ENCODE assay signal across 16 mouse cellular contexts in the genomic region with DNA sequence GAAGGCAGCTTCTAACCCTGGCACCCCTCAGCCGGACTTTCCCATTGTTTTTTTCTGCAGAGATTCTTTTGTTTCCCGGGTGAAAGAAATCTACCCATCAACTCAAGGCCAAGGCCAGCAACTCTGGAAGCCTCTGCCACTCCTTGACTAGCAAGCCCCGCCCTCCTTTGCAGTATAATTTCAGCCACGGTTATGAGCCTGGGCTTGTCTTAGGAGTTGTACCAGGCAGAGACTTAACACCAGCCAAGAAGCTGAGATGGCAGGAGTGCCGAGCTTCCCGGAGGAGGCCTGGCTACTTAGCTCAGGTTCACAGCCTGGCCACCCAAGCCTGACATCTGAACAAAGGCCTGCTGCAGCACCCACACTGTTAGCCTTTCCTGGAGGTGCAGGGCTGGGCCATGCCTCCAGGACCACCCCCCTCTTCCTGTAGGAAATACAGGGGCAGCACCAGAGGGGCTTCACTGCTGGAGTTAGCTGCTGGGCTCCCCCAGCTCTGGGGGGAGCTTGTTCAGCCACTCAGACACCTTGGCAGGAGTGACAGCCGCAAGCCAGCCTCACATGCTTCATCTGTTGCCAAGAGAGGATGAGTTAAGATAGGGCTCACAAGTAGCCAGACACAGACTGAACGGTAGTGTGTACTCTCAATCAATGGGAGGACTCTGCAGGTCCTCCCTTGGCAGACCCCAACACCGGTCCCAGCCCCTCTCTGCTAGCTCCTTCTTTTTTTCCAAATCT. TPM values are rescaled to one million over a fixed set of nuclear protein-coding genes. Genes with fewer than 3 reads are reported as not detected.
A peak's percentile ranks its signal among the peaks of the same experiment; 100 is the strongest.
DNase-seq lines count a peak whose midpoint lies in the region; ATAC-seq lines count a peak whose summit lies in the region.
"Had no signal": no experiment of that assay in that cellular context is flagged by ENCODE, and none has a peak within 500 bp of the region (broad histone marks: within the 10 kb centered on the region; RNA-seq: fewer than 3 reads in every experiment).

No protein-coding gene starts in this region.

- H3K4me2 ChIP-seq in neural tube, embryonic 11.5 days (ENCODE audit: low read depth) = no peak overlapping the region
- no peak overlapping the region for H3K4me2 ChIP-seq in hindbrain, embryonic 15.5 days
- H3K4me2 ChIP-seq: embryonic facial prominence, embryonic 12.5 days; heart, embryonic 12.5 days had no signal

- no peak overlapping the region for H3K27ac ChIP-seq in neural tube, embryonic 11.5 days (ENCODE audit: low read depth, low read length)
- peak overlapping the region; percentile 99 for H3K27ac ChIP-seq in hindbrain, embryonic 15.5 days (replicated peaks)

- WGBS in neural tube, embryonic 11.5 days = 72% methylated on average over 9 of the region's 9 CpGs
- WGBS in hindbrain, embryonic 15.5 days = 48% methylated on average over 9 of the region's 9 CpGs

- no peaks in the 10 kb centered on the region for H3K9me3 ChIP-seq in neural tube, embryonic 11.5 days (ENCODE audit: control insufficient read depth, low read length)
- H3K9me3 ChIP-seq in hindbrain, embryonic 15.5 days = no peaks in the 10 kb centered on the region
- H3K9me3 ChIP-seq: embryonic facial prominence, embryonic 12.5 days; heart, embryonic 12.5 days had no signal

- H3K9ac ChIP-seq in neural tube, embryonic 11.5 days (ENCODE audit: low read length) = peak overlapping the region; percentile 29; the same call in 1 of the 2 replicates
- H3K9ac ChIP-seq in hindbrain, embryonic 15.5 days = no peak overlapping the region
- H3K9ac ChIP-seq: embryonic facial prominence, embryonic 12.5 days; heart, embryonic 12.5 days had no signal

- H3K4me3 ChIP-seq in neural tube, embryonic 11.5 days (ENCODE audit: low read depth, low read length) = no peak overlapping the region
- no peak overlapping the region for H3K4me3 ChIP-seq in hindbrain, embryonic 15.5 days
- H3K4me3 ChIP-seq: embryonic facial prominence, embryonic 12.5 days; heart, embryonic 12.5 days had no signal

- peak; percentile 48 for DNase-seq in cerebellum, adult 9-10 months
- DNase-seq in cerebellum, adult 18-20 months = no peak
- no peak for DNase-seq in neural tube, embryonic 11.5 days (ENCODE audit: low spot score)
- DNase-seq in neural tube, embryonic 10.5 days (ENCODE audit: extremely low spot score, low spot score) = no peak
- DNase-seq in skeletal muscle tissue, adult 2 months (ENCODE audit: low read depth, low spot score) = peak; percentile 75
- DNase-seq in frontal cortex, postnatal 14 days (ENCODE audit: low spot score in 2 of 2) = no peak
- no peak for DNase-seq in layer of hippocampus, postnatal 14 days (ENCODE audit: low spot score in 2 of 2)
- DNase-seq: kidney, postnatal 10 days; thymus, postnatal 25 days had no signal

- peaks cover 28% of the 10 kb centered on the region for H3K4me1 ChIP-seq in neural tube, embryonic 11.5 days (ENCODE audit: control insufficient read depth, insufficient read depth, low read length)
- H3K4me1 ChIP-seq in hindbrain, embryonic 15.5 days (replicated peaks) = peaks cover 51% of the 10 kb centered on the region

- ATAC-seq in neural tube, embryonic 11.5 days (ENCODE audit: insufficient read depth, low FRiP score, low TSS enrichment) = no peak
- ATAC-seq in hindbrain, embryonic 15.5 days (ENCODE audit: low FRiP score, low read depth) = no peak

- no peaks in the 10 kb centered on the region for H3K36me3 ChIP-seq in neural tube, embryonic 11.5 days (ENCODE audit: control insufficient read depth, insufficient read depth, low read length)
- no peaks in the 10 kb centered on the region for H3K36me3 ChIP-seq in hindbrain, embryonic 15.5 days
- H3K36me3 ChIP-seq: embryonic facial prominence, embryonic 12.5 days; heart, embryonic 12.5 days had no signal

- no peaks in the 10 kb centered on the region for H3K27me3 ChIP-seq in neural tube, embryonic 11.5 days (ENCODE audit: control insufficient read depth, insufficient read depth, low read length)
- no peaks in the 10 kb centered on the region for H3K27me3 ChIP-seq in hindbrain, embryonic 15.5 days
- H3K27me3 ChIP-seq: embryonic facial prominence, embryonic 12.5 days had no signal

RNA-seq across cellular contexts. Expression of gene Gm13090, which starts 41.6 kb away (rescaled TPM):
- polyA plus RNA-seq in neural tube, embryonic 11.5 days (2014; fragmentation: Nextera tagmentation; extraction: Ambion mirVana) = 0.54 TPM in 1 of 2 replicates, not detected in the other
- polyA plus RNA-seq in hindbrain, embryonic 15.5 days (2015; fragmentation: Nextera tagmentation; extraction: Ambion mirVana) = not detected in 2 replicates
- not detected for total RNA-seq in layer of hippocampus, postnatal 14 days (2021)
- total RNA-seq: left cerebral cortex, adult 8-10 months; MEL had no signal
- polyA plus RNA-seq: embryonic facial prominence, embryonic 12.5 days; heart, embryonic 12.5 days; liver, embryonic 16.5 days; small intestine, adult 2 months had no signal

Comparison
In these comparisons a context has a peak if more than half of its experiments do, and no peak if none do; other contexts are left out.
1. DNase-seq: peak in cerebellum, adult 9-10 months (single experiment) and skeletal muscle tissue, adult 2 months (single experiment); none in cerebellum, adult 18-20 months (0 of 2), neural tube, embryonic 11.5 days (single experiment), neural tube, embryonic 10.5 days (single experiment), frontal cortex, postnatal 14 days (0 of 2) and layer of hippocampus, postnatal 14 days (0 of 2).